Mouse (Mus musculus) limb, embryonic 13.5 days (tissue): ENCODE results near the gene Colgalt2. TPM values are rescaled to one million over a fixed set of nuclear protein-coding genes. Genes with fewer than 3 reads are reported as not detected.
A peak's percentile ranks its signal among the peaks of the same experiment; 100 is the strongest.

ENCODE experiments used
- ATAC-seq: fragments of 200-750 bp; cut with Nextera tagmentation; 2 replicates; pipeline ENCODE4 v1.8.0; 2017; ENCODE audit warnings: low read depth, moderate number of reproducible peaks, moderate TSS enrichment; ENCODE audit not compliant: low FRiP score
- H3K27ac ChIP-seq: fragments of 300-500 bp; sonication (generic); 2 replicates; pipeline ENCODE4 v1.5.1; 2015; ENCODE audit warnings: inconsistent platforms, mild to moderate bottlenecking, moderate library complexity
- H3K27me3 ChIP-seq: fragments of 300-500 bp; sonication (generic); 2 replicates; pipeline ENCODE4 v1.6.1; 2015; ENCODE audit warnings: mild to moderate bottlenecking, inconsistent platforms
- H3K36me3 ChIP-seq: fragments of 300-500 bp; sonication (generic); 2 replicates; pipeline ENCODE4 v1.6.1; 2015; ENCODE audit warnings: inconsistent platforms, mild to moderate bottlenecking, moderate library complexity
- H3K4me1 ChIP-seq: fragments of 300-500 bp; sonication (generic); 2 replicates; pipeline ENCODE4 v1.6.1; 2015; ENCODE audit warnings: inconsistent platforms
- H3K4me2 ChIP-seq: fragments of 300-500 bp; sonication (generic); replicated peaks from 2 replicates; pipeline ENCODE4 v1.6.1; 2015; ENCODE audit warnings: inconsistent platforms, mild to moderate bottlenecking, moderate library complexity
- H3K4me3 ChIP-seq: fragments of 300-500 bp; sonication (generic); 2 replicates; pipeline ENCODE4 v1.5.1; 2015; ENCODE audit warnings: moderate library complexity, mild to moderate bottlenecking, inconsistent platforms
- H3K9ac ChIP-seq: fragments of 300-500 bp; sonication (generic); 2 replicates; pipeline ENCODE4 v1.6.1; 2015; ENCODE audit warnings: mild to moderate bottlenecking, inconsistent platforms
- H3K9me3 ChIP-seq: fragments of 300-500 bp; sonication (generic); 2 replicates; pipeline ENCODE4 v1.6.1; 2016; ENCODE audit warnings: inconsistent platforms
- WGBS: fragments of 180-500 bp; shearing (Covaris S2); methylation state at CpG from one replicate; pipeline ENCODE4 v1.1.7; 2015; 5-methylcytosine and 5-hydroxymethylcytosine counted together
- polyA plus RNA-seq: library from polyadenylated mRNA; unstranded; fragments of >200 nt; fragmentation: Nextera tagmentation; extraction: Ambion mirVana; gene quantifications from 2 replicates; pipeline ENCODE4 v1.2.1, GENCODE M21; 2015

Colgalt2 gene
- polyA plus RNA-seq, 1 experiment from 2014 or later, result 7.2 TPM

DNA sequence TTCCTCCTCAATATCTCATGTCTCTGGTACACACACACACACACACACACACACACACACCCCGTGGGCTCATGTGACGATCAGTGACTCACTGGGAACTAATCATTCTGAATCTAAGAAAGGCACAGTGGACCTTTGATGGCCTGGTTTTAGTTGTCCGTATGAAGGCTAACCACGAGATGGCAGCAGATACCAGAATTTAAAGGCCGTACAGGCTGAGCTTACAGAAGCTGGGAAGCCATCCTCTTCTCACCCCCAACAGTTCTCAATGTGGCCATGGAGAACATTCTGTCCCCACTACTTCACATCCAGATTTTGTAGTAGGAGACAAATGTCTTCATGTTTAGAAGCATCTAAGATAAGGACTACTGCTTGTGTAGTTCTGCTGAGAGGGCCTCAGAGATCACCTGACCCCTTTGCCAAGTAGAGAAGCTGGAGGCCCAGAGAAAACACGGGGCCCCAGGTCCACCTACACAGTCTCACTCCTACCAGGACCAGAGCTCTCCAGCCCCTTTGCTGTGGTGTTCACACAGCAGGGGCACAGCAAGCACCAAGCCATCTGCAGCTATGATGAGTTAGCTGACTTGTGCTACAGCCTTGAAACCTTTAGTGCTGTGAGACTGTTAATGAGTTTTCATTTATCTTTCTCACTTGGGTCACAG lies 125.5 kb downstream of the Colgalt2 start:
- 20% methylated on average over 6 of the region's 6 CpGs for WGBS
- Histone ChIP-seq H3K27me3 (no peaks in the 10 kb centered on the region), H3K36me3 (peaks cover 68% of the 10 kb centered on the region), H3K9me3 (no peaks in the 10 kb centered on the region), H3K4me2 (no peak overlapping the region), H3K27ac (no peak overlapping the region), H3K4me1 (no peaks in the 10 kb centered on the region), H3K9ac (no peak overlapping the region), H3K4me3 (no peak overlapping the region)
- peak; percentile 82 for ATAC-seq

GRCm38 (mm10) chr1:152526154-152526553 lies 126.5 kb downstream of the Colgalt2 start:
- H3K27me3 ChIP-seq, result no peaks in the 10 kb centered on the region
- no peak overlapping the region for H3K9ac ChIP-seq
- no peak overlapping the region; the same call in 1 of the 2 replicates for H3K27ac ChIP-seq
- ATAC-seq, result no peak
- H3K9me3 ChIP-seq, result no peaks in the 10 kb centered on the region
- 87% methylated on average over 9 of the region's 9 CpGs for WGBS
- no peaks in the 10 kb centered on the region for H3K4me1 ChIP-seq
- no peak overlapping the region for H3K4me2 ChIP-seq
- peaks cover 66% of the 10 kb centered on the region for H3K36me3 ChIP-seq
- no peak overlapping the region for H3K4me3 ChIP-seq

- H3K9me3 ChIP-seq, result no peaks in the 10 kb centered on the region
- H3K4me2 ChIP-seq, result no peak overlapping the region
- no peak overlapping the region for H3K9ac ChIP-seq
- 0 out of 2 replicates have a peak, but pooled peaks cover 3% of the 10 kb centered on the region for H3K4me1 ChIP-seq
- WGBS, result 83% methylated on average over 6 of the region's 6 CpGs
- no peak for ATAC-seq
- no peak overlapping the region for H3K4me3 ChIP-seq
- H3K36me3 ChIP-seq, result peaks cover 64% of the 10 kb centered on the region
- H3K27me3 ChIP-seq, result no peaks in the 10 kb centered on the region
- H3K27ac ChIP-seq, result no peak overlapping the region
Measured at GRCm38 (mm10) chr1:152528214-152528613, 128.6 kb downstream of the Colgalt2 start.

DNA sequence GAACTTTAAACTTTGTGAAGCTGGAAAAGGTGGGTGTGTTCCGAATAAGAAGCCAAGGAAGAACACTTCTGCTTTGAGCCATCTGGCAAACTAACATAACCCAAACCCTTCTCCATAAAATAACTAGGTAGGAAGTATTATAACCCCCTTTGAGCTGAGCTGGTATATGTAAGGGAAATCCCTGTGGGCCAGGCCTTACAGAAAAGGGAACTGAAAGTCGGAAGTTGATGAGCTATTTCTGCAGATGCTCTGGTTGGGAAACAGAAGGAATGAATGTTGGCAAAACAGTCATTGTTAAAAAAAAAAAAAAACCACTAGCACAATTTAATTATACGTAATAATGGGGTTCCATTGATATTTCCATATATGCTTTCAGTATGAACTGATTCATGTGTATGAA lies 129.1 kb downstream of the Colgalt2 start:
- Histone ChIP-seq H3K36me3 (peaks cover 63% of the 10 kb centered on the region), H3K9ac (no peak overlapping the region), H3K27ac (no peak overlapping the region), H3K4me2 (no peak overlapping the region), H3K4me1 (0 out of 2 replicates have a peak, but pooled peaks cover 3% of the 10 kb centered on the region), H3K9me3 (no peaks in the 10 kb centered on the region), H3K4me3 (no peak overlapping the region), H3K27me3 (no peaks in the 10 kb centered on the region)
- no peak for ATAC-seq
- WGBS, result 86% methylated on average over 3 of the region's 3 CpGs

DNA sequence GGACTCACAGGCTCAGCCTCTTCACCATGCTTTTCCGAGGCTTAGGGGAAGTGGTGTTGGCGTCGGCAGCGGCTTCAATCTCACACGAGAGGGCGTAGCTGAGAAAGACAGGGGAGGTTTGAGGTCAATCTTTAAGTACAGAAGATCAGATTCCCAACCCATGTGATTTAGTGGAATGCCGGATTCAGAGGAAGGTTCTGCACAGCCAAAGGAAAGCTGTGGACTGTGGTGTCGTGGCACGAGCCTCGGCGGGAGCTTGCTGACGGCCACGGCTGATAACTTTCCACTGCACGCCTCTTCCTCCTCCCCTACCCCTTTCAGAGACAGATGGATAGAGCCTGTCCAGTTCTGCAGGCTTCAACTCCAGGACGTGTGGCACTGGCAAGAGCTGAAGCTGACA lies 131.9 kb downstream of the Colgalt2 start:
- Histone ChIP-seq H3K4me1 (0 out of 2 replicates have a peak, but pooled peaks cover 3% of the 10 kb centered on the region), H3K4me3 (no peak overlapping the region), H3K27me3 (no peaks in the 10 kb centered on the region), H3K36me3 (peaks cover 54% of the 10 kb centered on the region), H3K27ac (no peak overlapping the region), H3K9me3 (no peaks in the 10 kb centered on the region), H3K4me2 (no peak overlapping the region), H3K9ac (no peak overlapping the region)
- ATAC-seq, result no peak
- WGBS, result 66% methylated on average over 15 of the region's 15 CpGs

GRCm38 (mm10) chr1:152534531-152534930 lies 134.9 kb downstream of the Colgalt2 start:
- WGBS, result 91% methylated on average over 7 of the region's 7 CpGs
- ATAC-seq, result no peak
- Histone ChIP-seq H3K9me3 (no peaks in the 10 kb centered on the region), H3K27ac (no peak overlapping the region), H3K9ac (no peak overlapping the region), H3K4me3 (no peak overlapping the region), H3K27me3 (no peaks in the 10 kb centered on the region), H3K36me3 (peaks cover 64% of the 10 kb centered on the region), H3K4me2 (no peak overlapping the region), H3K4me1 (0 out of 2 replicates have a peak, but pooled peaks cover 3% of the 10 kb centered on the region)

GRCm38 (mm10) chr1:152536416-152537018 lies 136.9 kb downstream of the Colgalt2 start:
- H3K4me1 ChIP-seq, result 0 out of 2 replicates have a peak, but pooled peaks cover 3% of the 10 kb centered on the region
- WGBS, result 50% methylated on average over 16 of the region's 16 CpGs
- no peaks in the 10 kb centered on the region for H3K27me3 ChIP-seq
- H3K9me3 ChIP-seq, result no peaks in the 10 kb centered on the region
- no peak overlapping the region for H3K27ac ChIP-seq
- H3K9ac ChIP-seq, result no peak overlapping the region
- H3K4me3 ChIP-seq, result no peak overlapping the region
- peaks cover 59% of the 10 kb centered on the region for H3K36me3 ChIP-seq
- no peak overlapping the region for H3K4me2 ChIP-seq
- no peak for ATAC-seq

- Histone ChIP-seq H3K27me3 (no peaks in the 10 kb centered on the region), H3K36me3 (peaks cover 63% of the 10 kb centered on the region), H3K27ac (no peak overlapping the region), H3K4me2 (no peak overlapping the region), H3K9me3 (no peaks in the 10 kb centered on the region), H3K4me3 (no peak overlapping the region), H3K9ac (no peak overlapping the region), H3K4me1 (no peaks in the 10 kb centered on the region)
- no peak for ATAC-seq
- WGBS, result 87% methylated on average over 13 of the region's 13 CpGs
Measured at GRCm38 (mm10) chr1:152537186-152537585, 137.6 kb downstream of the Colgalt2 start.

- WGBS, result 94% methylated on average over 4 of the region's 4 CpGs
- no peak overlapping the region for H3K9ac ChIP-seq
- H3K27ac ChIP-seq, result no peak overlapping the region
- ATAC-seq, result no peak
- peaks cover 65% of the 10 kb centered on the region for H3K36me3 ChIP-seq
- H3K9me3 ChIP-seq, result no peaks in the 10 kb centered on the region
- H3K27me3 ChIP-seq, result no peaks in the 10 kb centered on the region
- no peaks in the 10 kb centered on the region for H3K4me1 ChIP-seq
- no peak overlapping the region for H3K4me3 ChIP-seq
- no peak overlapping the region for H3K4me2 ChIP-seq
Measured at GRCm38 (mm10) chr1:152538817-152539216, 139.2 kb downstream of the Colgalt2 start.

DNA sequence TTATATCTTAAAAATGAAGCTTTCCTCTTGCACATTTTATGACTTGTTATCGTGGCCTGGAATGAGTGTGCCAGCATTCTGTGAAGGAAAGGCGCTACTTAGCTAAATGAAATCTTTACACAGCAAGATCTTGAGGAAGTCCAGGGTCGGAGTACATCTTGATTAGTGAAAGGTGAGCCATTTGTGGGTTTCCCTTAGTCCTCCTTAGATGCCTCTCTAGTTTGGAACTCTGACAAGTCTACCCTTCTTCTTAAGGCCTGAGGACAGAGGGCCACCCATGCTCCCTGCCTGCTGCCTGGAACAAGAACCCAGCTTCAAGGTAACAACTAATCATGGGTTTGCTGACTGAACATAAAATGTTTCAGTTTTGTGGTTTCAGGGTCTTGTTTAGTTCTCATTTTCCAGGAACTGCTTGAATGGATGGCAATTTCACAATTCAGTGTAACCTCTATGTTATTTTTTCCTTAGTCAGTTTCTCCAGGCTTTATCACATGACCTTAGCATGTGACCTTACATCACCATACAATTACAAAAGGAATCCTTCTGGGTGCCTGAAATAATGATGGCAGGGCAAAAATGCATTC lies 140.8 kb downstream of the Colgalt2 start:
- Histone ChIP-seq H3K27ac (no peak overlapping the region), H3K36me3 (peaks cover 70% of the 10 kb centered on the region), H3K27me3 (no peaks in the 10 kb centered on the region), H3K9me3 (no peaks in the 10 kb centered on the region), H3K4me3 (no peak overlapping the region), H3K4me1 (no peaks in the 10 kb centered on the region), H3K4me2 (no peak overlapping the region), H3K9ac (no peak overlapping the region)
- no peak for ATAC-seq
- WGBS, result 69% methylated on average over 3 of the region's 3 CpGs

GRCm38 (mm10) chr1:152542747-152543378 lies 143.2 kb downstream of the Colgalt2 start:
- H3K4me3 ChIP-seq, result no peak overlapping the region
- no peak overlapping the region for H3K27ac ChIP-seq
- no peak overlapping the region for H3K4me2 ChIP-seq
- H3K27me3 ChIP-seq, result no peaks in the 10 kb centered on the region
- peaks cover 64% of the 10 kb centered on the region for H3K36me3 ChIP-seq
- H3K9ac ChIP-seq, result no peak overlapping the region
- no peak for ATAC-seq
- H3K9me3 ChIP-seq, result peaks cover 3% of the 10 kb centered on the region; the same call in 1 of the 2 replicates
- H3K4me1 ChIP-seq, result 0 out of 2 replicates have a peak, but pooled peaks cover under 1% of the 10 kb centered on the region
- 75% methylated on average over 6 of the region's 6 CpGs for WGBS
